Mouse (Mus musculus): ENCODE results near the gene Lman2l. TPM values are rescaled to one million over a fixed set of nuclear protein-coding genes. Genes with fewer than 3 reads are reported as not detected.

Lman2l gene
- polyA plus RNA-seq, 1 experiment, result 6.7 TPM

DNA sequence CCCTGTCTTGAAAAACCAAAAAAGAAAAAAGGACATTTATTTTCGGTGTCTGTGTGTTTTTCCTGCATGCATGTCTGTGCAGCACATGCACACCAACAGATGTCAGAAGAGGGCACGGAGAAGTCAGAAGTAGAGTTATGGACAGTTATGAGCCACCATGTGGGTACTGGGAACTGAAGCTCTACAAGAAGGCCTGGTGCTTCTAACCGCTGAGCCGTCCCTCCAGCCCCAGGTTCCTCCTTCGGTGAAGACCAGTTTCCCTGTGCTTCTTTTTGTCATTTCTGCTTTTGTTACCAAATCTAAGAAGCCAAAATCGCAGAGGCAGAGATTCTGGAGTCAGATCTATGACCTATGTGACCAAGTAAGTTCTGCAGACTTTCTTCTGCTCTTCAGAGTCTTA is 8.6 kb downstream of the Lman2l start:
- H3K36me3 ChIP-seq (replicated peaks; ENCODE audit: low read length), result peaks cover 96% of the 10 kb centered on the region
- no peak overlapping the region for H3K4me3 ChIP-seq (replicated peaks)
- TF ChIP-seq FLI1 (IDR thresholded peaks at IDR 0.05; ENCODE audit: low read length) (no peak), GATA1 (IDR thresholded peaks at IDR 0.05; ENCODE audit: borderline replicate concordance, low read length) (no peak)

DNA sequence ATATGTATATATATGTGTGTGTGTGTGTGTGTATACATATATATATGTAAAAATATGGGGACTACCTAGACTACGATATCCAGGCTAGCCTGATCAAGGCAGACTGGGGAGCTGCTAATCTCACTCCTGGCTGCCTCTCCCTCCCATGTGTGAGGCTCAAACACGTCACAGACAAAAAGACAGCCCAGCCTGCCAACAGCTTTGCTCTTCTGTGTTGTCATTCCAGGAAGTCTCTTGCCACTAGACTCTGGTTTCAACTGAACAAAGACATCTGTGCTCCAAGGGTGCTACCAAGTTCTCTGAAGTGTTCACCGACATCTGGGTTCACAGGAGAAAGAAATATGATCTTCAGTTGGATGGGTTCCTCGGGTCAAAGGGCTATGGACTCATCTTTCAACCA is 10.0 kb downstream of the Lman2l start:
- H3K4me1 ChIP-seq, result peaks cover 20% of the 10 kb centered on the region
- TF ChIP-seq FLI1 (IDR thresholded peaks at IDR 0.05; ENCODE audit: low read length) (no peak), GATA1 (IDR thresholded peaks at IDR 0.05; ENCODE audit: borderline replicate concordance, low read length) (no peak)
- H3K36me3 ChIP-seq (replicated peaks; ENCODE audit: low read length), result peaks cover 100% of the 10 kb centered on the region
- no peak overlapping the region for H3K4me3 ChIP-seq (replicated peaks)
- H3K9me3 ChIP-seq, result no peaks in the 10 kb centered on the region
- H3K27me3 ChIP-seq (replicated peaks), result no peaks in the 10 kb centered on the region

More for the DNA sequence above, 8.6 kb downstream of the Lman2l start:
- Histone ChIP-seq H3K27me3 (replicated peaks) (no peaks in the 10 kb centered on the region), H3K9me3 (no peaks in the 10 kb centered on the region), H3K4me1 (peaks cover 19% of the 10 kb centered on the region)

DNA sequence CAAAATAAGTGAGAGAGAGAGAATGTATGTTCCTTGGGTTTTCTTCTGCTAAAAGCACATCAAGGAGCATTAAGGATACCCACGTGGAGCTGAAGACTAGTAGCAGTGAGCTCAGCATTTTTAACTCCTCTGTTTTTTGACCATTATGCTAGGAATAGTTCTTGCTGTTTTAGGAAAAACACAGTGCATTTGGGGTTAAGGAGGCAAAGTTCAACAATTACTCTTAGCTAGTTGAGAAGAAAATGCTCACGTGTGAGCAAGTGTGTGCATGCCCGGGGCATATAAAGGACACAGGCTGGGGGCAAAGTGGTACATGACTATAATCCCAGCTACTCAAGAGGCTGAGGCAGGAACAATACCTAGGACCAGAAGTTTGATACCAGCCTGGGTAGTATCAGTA is 11.5 kb downstream of the Lman2l start:
- H3K4me1 ChIP-seq, result peaks cover 22% of the 10 kb centered on the region
- H3K27me3 ChIP-seq (replicated peaks), result no peaks in the 10 kb centered on the region
- H3K36me3 ChIP-seq (replicated peaks; ENCODE audit: low read length), result peaks cover 100% of the 10 kb centered on the region
- H3K9me3 ChIP-seq, result no peaks in the 10 kb centered on the region
- TF ChIP-seq GATA1 (IDR thresholded peaks at IDR 0.05; ENCODE audit: borderline replicate concordance, low read length) (no peak), FLI1 (IDR thresholded peaks at IDR 0.05; ENCODE audit: low read length) (no peak)
- no peak overlapping the region for H3K4me3 ChIP-seq (replicated peaks)

DNA sequence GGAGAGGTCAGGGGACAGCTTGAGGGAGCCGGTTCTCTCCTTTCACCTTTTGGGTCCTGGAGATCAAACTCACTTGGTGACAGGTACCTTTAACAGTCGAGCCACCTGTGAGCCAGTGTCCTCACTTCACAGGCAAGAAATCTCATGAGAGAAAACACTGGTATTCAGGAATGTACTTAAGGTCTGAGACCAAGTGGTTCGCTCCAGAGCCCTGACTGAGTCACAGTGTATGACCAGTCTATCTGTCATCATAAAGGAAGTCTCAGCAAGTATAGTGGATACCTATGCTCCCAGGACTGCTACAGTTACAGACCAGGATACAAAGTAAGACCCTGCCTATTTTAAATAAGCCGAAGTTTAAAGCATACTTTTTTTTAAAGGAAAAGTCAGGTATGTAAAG is 12.1 kb downstream of the Lman2l start:
- H3K36me3 ChIP-seq (replicated peaks; ENCODE audit: low read length), result peaks cover 100% of the 10 kb centered on the region
- H3K9me3 ChIP-seq, result no peaks in the 10 kb centered on the region
- H3K27me3 ChIP-seq (replicated peaks), result no peaks in the 10 kb centered on the region
- H3K4me1 ChIP-seq, result peaks cover 22% of the 10 kb centered on the region
- no peak overlapping the region for H3K4me3 ChIP-seq (replicated peaks)
- TF ChIP-seq GATA1 (IDR thresholded peaks at IDR 0.05; ENCODE audit: borderline replicate concordance, low read length) (no peak), FLI1 (IDR thresholded peaks at IDR 0.05; ENCODE audit: low read length) (no peak)

DNA sequence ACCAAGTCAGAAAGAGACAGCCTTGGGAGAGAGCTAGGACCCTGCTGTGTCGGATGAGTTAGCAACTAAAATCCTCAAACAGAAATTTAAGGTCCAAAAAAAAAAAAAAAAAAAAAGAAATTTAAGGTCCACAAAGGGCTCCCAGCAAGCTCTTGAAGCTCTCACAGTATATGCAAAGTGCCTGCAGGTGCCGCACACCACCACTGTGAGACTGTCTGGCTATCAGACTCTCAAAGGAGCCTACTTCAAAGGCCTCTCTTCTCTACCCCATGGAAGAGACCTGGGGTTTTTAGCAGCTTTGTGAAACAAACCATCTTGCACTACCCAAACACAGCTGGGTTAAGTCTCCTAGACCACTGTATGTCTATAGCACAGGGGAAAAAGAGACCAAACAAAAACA is 15.6 kb downstream of the Lman2l start:
- H3K36me3 ChIP-seq (replicated peaks; ENCODE audit: low read length), result peaks cover 100% of the 10 kb centered on the region
- H3K4me1 ChIP-seq, result peaks cover 6% of the 10 kb centered on the region; the same call in 1 of the 2 replicates
- no peaks in the 10 kb centered on the region for H3K27me3 ChIP-seq (replicated peaks)
- H3K4me3 ChIP-seq (replicated peaks), result no peak overlapping the region
- no peak for TF ChIP-seq FLI1 (IDR thresholded peaks at IDR 0.05; ENCODE audit: low read length)
- TF ChIP-seq GATA1 (IDR thresholded peaks at IDR 0.05; ENCODE audit: borderline replicate concordance, low read length), result no peak
- no peaks in the 10 kb centered on the region for H3K9me3 ChIP-seq

DNA sequence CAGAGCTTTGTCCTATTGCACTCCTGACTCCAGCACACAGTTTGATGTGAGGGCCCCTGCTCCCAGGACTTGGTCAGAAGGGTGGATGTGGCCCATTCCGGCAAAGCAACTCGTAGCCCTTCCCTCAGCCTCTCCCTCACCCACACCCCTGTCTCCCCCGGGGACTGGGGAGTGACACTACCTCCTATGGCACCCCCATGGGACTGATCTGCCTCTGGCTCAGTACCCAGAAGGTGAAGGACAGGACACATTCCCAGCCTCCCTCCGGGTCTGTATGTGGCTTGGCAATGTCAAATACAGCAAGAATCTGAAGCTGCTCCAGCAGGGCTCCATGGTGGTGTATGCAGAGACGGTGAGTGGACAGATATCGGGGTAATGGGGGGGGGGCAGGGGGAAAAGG is 40.5 kb downstream of the Lman2l start:
- H3K27me3 ChIP-seq (replicated peaks), result peaks cover 80% of the 10 kb centered on the region
- peaks cover 9% of the 10 kb centered on the region; the same call in 1 of the 2 replicates for H3K9me3 ChIP-seq
- no peak overlapping the region for H3K4me3 ChIP-seq (replicated peaks)
- no peak for TF ChIP-seq FLI1 (IDR thresholded peaks at IDR 0.05; ENCODE audit: low read length)
- TF ChIP-seq GATA1 (IDR thresholded peaks at IDR 0.05; ENCODE audit: borderline replicate concordance, low read length), result no peak
- H3K4me1 ChIP-seq, result no peaks in the 10 kb centered on the region; the same call in 1 of the 2 replicates
- no peaks in the 10 kb centered on the region for H3K36me3 ChIP-seq (replicated peaks; ENCODE audit: low read length)

DNA sequence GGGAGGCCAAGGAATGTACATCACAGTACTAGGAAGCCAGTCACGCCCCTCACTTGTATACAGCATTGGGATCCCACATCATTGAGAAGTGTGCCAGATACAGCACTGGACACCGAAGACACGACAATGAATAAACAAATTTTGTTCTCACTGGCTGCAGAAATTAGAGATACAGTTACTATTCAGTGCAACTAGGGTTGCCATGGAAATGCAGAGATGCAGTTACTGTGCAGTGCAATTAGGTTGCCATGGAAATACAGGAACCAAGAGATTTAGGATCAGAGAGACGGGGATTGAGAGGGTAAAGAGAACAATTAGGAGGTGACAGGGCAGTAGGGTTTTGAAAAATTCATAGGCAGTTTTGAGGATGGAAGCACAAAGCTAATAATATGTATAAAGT is 43.6 kb downstream of the Lman2l start:
- H3K4me3 ChIP-seq (replicated peaks), result no peak overlapping the region
- H3K36me3 ChIP-seq (replicated peaks; ENCODE audit: low read length), result no peaks in the 10 kb centered on the region
- TF ChIP-seq GATA1 (IDR thresholded peaks at IDR 0.05; ENCODE audit: borderline replicate concordance, low read length) (no peak), FLI1 (IDR thresholded peaks at IDR 0.05; ENCODE audit: low read length) (no peak)
- no peaks in the 10 kb centered on the region; the same call in 1 of the 2 replicates for H3K4me1 ChIP-seq
- H3K27me3 ChIP-seq (replicated peaks), result peaks cover 63% of the 10 kb centered on the region
- H3K9me3 ChIP-seq, result peaks cover 9% of the 10 kb centered on the region; the same call in 1 of the 2 replicates

DNA sequence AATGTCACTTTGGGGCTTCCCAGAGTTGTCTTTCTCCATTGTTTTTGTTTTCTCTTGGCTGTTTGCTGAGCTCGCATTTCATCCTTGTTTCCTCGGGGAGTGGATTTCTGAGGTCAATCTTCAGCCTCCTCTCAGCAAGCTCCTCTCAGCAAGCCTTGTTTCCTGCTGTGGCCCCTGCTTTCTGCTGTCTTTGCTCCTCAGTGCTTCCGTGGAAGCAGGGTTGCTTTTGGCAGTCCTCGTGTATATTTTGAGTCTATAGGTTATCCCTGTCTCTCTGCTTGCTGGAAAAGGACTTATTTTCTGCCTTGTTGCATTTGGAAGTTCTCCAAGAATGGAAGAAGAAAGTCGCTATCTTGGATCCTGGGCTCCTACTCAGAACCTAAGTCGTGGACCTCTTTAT is 48.0 kb downstream of the Lman2l start:
- H3K4me3 ChIP-seq (replicated peaks), result no peak overlapping the region
- H3K9me3 ChIP-seq, result no peaks in the 10 kb centered on the region
- H3K4me1 ChIP-seq, result no peaks in the 10 kb centered on the region
- TF ChIP-seq GATA1 (IDR thresholded peaks at IDR 0.05; ENCODE audit: borderline replicate concordance, low read length) (no peak), FLI1 (IDR thresholded peaks at IDR 0.05; ENCODE audit: low read length) (no peak)
- H3K27me3 ChIP-seq (replicated peaks), result peaks cover 52% of the 10 kb centered on the region
- no peaks in the 10 kb centered on the region for H3K36me3 ChIP-seq (replicated peaks; ENCODE audit: low read length)

DNA sequence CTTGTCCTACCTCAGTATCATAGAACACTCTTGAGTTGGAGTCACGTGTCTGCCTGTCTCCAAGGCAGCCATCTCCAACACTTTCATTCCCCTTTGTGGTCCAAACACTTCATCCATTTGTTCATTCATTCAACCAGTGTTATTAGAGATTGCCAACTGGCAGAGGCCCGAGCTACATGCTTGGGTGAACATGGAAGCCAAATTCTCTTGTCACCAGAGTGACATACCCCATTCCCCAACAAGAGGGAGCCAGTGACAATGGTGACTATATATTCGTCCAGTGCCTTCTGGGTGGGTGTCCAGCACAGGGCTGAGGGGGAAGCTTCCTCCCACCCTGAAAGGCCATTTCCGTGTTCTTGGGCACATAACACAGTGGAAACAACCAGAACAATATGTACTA is 65.5 kb downstream of the Lman2l start:
- Histone ChIP-seq H3K9me3 (0 out of 2 replicates have a peak, but pooled peaks cover 2% of the 10 kb centered on the region), H3K27me3 (replicated peaks) (peaks cover 47% of the 10 kb centered on the region), H3K36me3 (replicated peaks; ENCODE audit: low read length) (no peaks in the 10 kb centered on the region), H3K4me3 (replicated peaks) (no peak overlapping the region), H3K4me1 (no peaks in the 10 kb centered on the region)
- no peak for TF ChIP-seq GATA1 (IDR thresholded peaks at IDR 0.05; ENCODE audit: borderline replicate concordance, low read length)
- TF ChIP-seq FLI1 (IDR thresholded peaks at IDR 0.05; ENCODE audit: low read length), result no peak

DNA sequence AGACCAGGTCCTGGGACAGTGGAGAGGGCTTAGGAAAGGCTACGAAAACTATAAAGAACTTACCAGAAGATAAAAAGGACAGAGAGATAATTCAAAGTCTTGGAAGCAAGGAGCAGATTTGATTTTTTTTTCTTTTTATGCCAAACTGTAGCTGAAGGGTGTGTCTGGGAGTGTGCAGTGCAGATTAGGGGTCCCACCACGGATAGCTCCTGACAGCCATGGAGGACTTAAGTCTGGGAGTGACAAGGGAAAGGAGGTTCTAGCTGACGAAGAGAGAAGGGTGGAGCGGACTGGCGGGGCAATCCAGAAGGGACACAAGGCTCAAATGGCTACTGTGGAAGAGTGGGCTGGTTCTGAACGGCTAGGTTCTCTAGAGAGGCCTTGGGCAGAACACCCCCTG is 66.2 kb downstream of the Lman2l start:
- TF ChIP-seq GATA1 (IDR thresholded peaks at IDR 0.05; ENCODE audit: borderline replicate concordance, low read length) (no peak), FLI1 (IDR thresholded peaks at IDR 0.05; ENCODE audit: low read length) (no peak)
- peaks cover 47% of the 10 kb centered on the region for H3K27me3 ChIP-seq (replicated peaks)
- 0 out of 2 replicates have a peak, but pooled peaks cover 2% of the 10 kb centered on the region for H3K9me3 ChIP-seq
- no peak overlapping the region for H3K4me3 ChIP-seq (replicated peaks)
- no peaks in the 10 kb centered on the region for H3K36me3 ChIP-seq (replicated peaks; ENCODE audit: low read length)
- H3K4me1 ChIP-seq, result peaks cover 2% of the 10 kb centered on the region; the same call in 1 of the 2 replicates

All from megakaryocyte, embryonic 14.5 days (primary cell).